Mouse (Mus musculus) intestine, embryonic 15.5 days (tissue): Measurements from ENCODE around the gene Il18. TPM values are rescaled to one million over a fixed set of nuclear protein-coding genes. Genes with fewer than 3 reads are reported as not detected.

Experiments
- ATAC-seq: fragments of 200-750 bp; cut with Nextera tagmentation; 2 replicates; pipeline ENCODE4 v1.8.0; 2017; ENCODE audit warnings: moderate TSS enrichment, moderate library complexity
- H3K27ac ChIP-seq: fragments of 300-500 bp; sonication (generic); 2 replicates; pipeline ENCODE4 v1.5.1; 2015; ENCODE audit warnings: mild to moderate bottlenecking, inconsistent platforms
- H3K27me3 ChIP-seq: fragments of 300-500 bp; sonication (generic); replicated peaks from 2 replicates; pipeline ENCODE4 v1.6.1; 2015; ENCODE audit warnings: inconsistent platforms
- H3K36me3 ChIP-seq: fragments of 300-500 bp; sonication (generic); 2 replicates; pipeline ENCODE4 v1.6.1; 2015; ENCODE audit warnings: inconsistent platforms
- H3K4me1 ChIP-seq: fragments of 300-500 bp; sonication (generic); replicated peaks from 2 replicates; pipeline ENCODE4 v1.6.1; 2015; ENCODE audit warnings: inconsistent platforms
- H3K4me2 ChIP-seq: fragments of 300-500 bp; sonication (generic); replicated peaks from 2 replicates; pipeline ENCODE4 v1.6.1; 2015; ENCODE audit warnings: mild to moderate bottlenecking, inconsistent platforms
- H3K4me3 ChIP-seq: fragments of 300-500 bp; sonication (generic); replicated peaks from 2 replicates; pipeline ENCODE4 v1.5.1; 2015; ENCODE audit warnings: inconsistent platforms
- H3K9ac ChIP-seq: fragments of 300-500 bp; sonication (generic); 2 replicates; pipeline ENCODE4 v1.6.1; 2015; ENCODE audit warnings: inconsistent platforms
- H3K9me3 ChIP-seq: fragments of 300-500 bp; sonication (generic); 2 replicates; pipeline ENCODE4 v1.6.1; 2016; ENCODE audit warnings: inconsistent platforms
- WGBS: fragments of 180-500 bp; shearing (Covaris S2); methylation state at CpG from one replicate; pipeline ENCODE4 v1.1.7; 2015; 5-methylcytosine and 5-hydroxymethylcytosine counted together
- polyA plus RNA-seq: library from polyadenylated mRNA; unstranded; fragments of >200 nt; fragmentation: Nextera tagmentation; extraction: Ambion mirVana; gene quantifications from 2 replicates; pipeline ENCODE4 v1.2.1, GENCODE M21; 2015

The Il18 gene
- polyA plus RNA-seq, 1 experiment from 2014 or later = 18.8 TPM

GRCm38 (mm10) chr9:50530890-50531289 lies 23.7 kb upstream of the Il18 start:
- WGBS = 35% methylated on average over 2 of the region's 2 CpGs
- Histone ChIP-seq H3K4me2 (no peak overlapping the region), H3K9ac (no peak overlapping the region), H3K36me3 (no peaks in the 10 kb centered on the region), H3K9me3 (no peaks in the 10 kb centered on the region), H3K4me3 (no peak overlapping the region), H3K4me1 (peaks cover 12% of the 10 kb centered on the region), H3K27ac (no peak overlapping the region), H3K27me3 (no peaks in the 10 kb centered on the region)
- no peak for ATAC-seq

GRCm38 (mm10) chr9:50533328-50533727 lies 21.3 kb upstream of the Il18 start:
- H3K4me1 ChIP-seq = no peaks in the 10 kb centered on the region
- 0 out of 2 replicates have a peak overlapping the region, but pooled peaks have one; percentile 27 for H3K27ac ChIP-seq
- H3K4me2 ChIP-seq = peak overlapping the region; percentile 2; the same call in 1 of the 2 replicates
- H3K4me3 ChIP-seq = no peak overlapping the region
- no peaks in the 10 kb centered on the region for H3K9me3 ChIP-seq
- H3K27me3 ChIP-seq = no peaks in the 10 kb centered on the region
- 72% methylated on average over 11 of the region's 11 CpGs for whole genome bisulfite sequencing
- no peak overlapping the region for H3K9ac ChIP-seq
- no peak for ATAC-seq
- no peaks in the 10 kb centered on the region for H3K36me3 ChIP-seq

GRCm38 (mm10) chr9:50533791-50534190 lies 20.8 kb upstream of the Il18 start:
- ATAC-seq = no peak
- H3K27ac ChIP-seq = no peak overlapping the region
- 73% methylated on average over 3 of the region's 3 CpGs for WGBS

GRCm38 (mm10) chr9:50535930-50536329 lies 18.7 kb upstream of the Il18 start:
- H3K9me3 ChIP-seq = no peaks in the 10 kb centered on the region
- no peak overlapping the region for H3K4me2 ChIP-seq
- H3K4me1 ChIP-seq = no peaks in the 10 kb centered on the region
- H3K9ac ChIP-seq = no peak overlapping the region
- WGBS = 61% methylated on average over 5 of the region's 5 CpGs
- no peak overlapping the region for H3K4me3 ChIP-seq
- ATAC-seq = peak; percentile 41
- H3K36me3 ChIP-seq = no peaks in the 10 kb centered on the region
- no peak overlapping the region for H3K27ac ChIP-seq
- no peaks in the 10 kb centered on the region for H3K27me3 ChIP-seq

More at GRCm38 (mm10) chr9:50533791-50534190, 20.8 kb upstream of the Il18 start:
- Histone ChIP-seq H3K9ac (no peak overlapping the region), H3K4me2 (0 out of 2 replicates have a peak overlapping the region, but pooled peaks have one; percentile 2), H3K27me3 (no peaks in the 10 kb centered on the region), H3K9me3 (no peaks in the 10 kb centered on the region), H3K4me3 (no peak overlapping the region), H3K36me3 (no peaks in the 10 kb centered on the region), H3K4me1 (no peaks in the 10 kb centered on the region)

- Histone ChIP-seq H3K4me3 (no peak overlapping the region), H3K4me1 (no peaks in the 10 kb centered on the region), H3K9me3 (no peaks in the 10 kb centered on the region), H3K9ac (no peak overlapping the region), H3K27ac (no peak overlapping the region), H3K27me3 (no peaks in the 10 kb centered on the region), H3K36me3 (no peaks in the 10 kb centered on the region), H3K4me2 (no peak overlapping the region)
- 57% methylated on average over 7 of the region's 7 CpGs for WGBS
- peak; percentile 81 for ATAC-seq
Measured at GRCm38 (mm10) chr9:50536603-50537135, 18.0 kb upstream of the Il18 start.

- Histone ChIP-seq H3K4me2 (no peak overlapping the region), H3K27ac (no peak overlapping the region), H3K4me1 (no peaks in the 10 kb centered on the region), H3K36me3 (no peaks in the 10 kb centered on the region), H3K4me3 (no peak overlapping the region), H3K27me3 (no peaks in the 10 kb centered on the region), H3K9me3 (no peaks in the 10 kb centered on the region), H3K9ac (no peak overlapping the region)
- WGBS = 69% methylated on average over 4 of the region's 4 CpGs
- no peak for ATAC-seq
Measured at GRCm38 (mm10) chr9:50537295-50537694, 17.3 kb upstream of the Il18 start.

GRCm38 (mm10) chr9:50540170-50540569 lies 14.5 kb upstream of the Il18 start:
- Histone ChIP-seq H3K4me3 (no peak overlapping the region), H3K4me1 (no peaks in the 10 kb centered on the region), H3K27me3 (no peaks in the 10 kb centered on the region), H3K4me2 (no peak overlapping the region), H3K27ac (no peak overlapping the region), H3K9ac (no peak overlapping the region), H3K36me3 (no peaks in the 10 kb centered on the region), H3K9me3 (no peaks in the 10 kb centered on the region)
- WGBS = 64% methylated on average over 7 of the region's 7 CpGs
- no peak for ATAC-seq

- no peak for ATAC-seq
- no peak overlapping the region for H3K27ac ChIP-seq
- H3K4me1 ChIP-seq = no peaks in the 10 kb centered on the region
- H3K9me3 ChIP-seq = no peaks in the 10 kb centered on the region
- H3K9ac ChIP-seq = no peak overlapping the region
- no peaks in the 10 kb centered on the region for H3K27me3 ChIP-seq
- H3K36me3 ChIP-seq = no peaks in the 10 kb centered on the region
- whole genome bisulfite sequencing = 79% methylated on average over 9 of the region's 9 CpGs
- H3K4me3 ChIP-seq = no peak overlapping the region
- no peak overlapping the region for H3K4me2 ChIP-seq
Measured at GRCm38 (mm10) chr9:50542401-50542800, 12.2 kb upstream of the Il18 start.

- no peak for ATAC-seq
- Histone ChIP-seq H3K9me3 (no peaks in the 10 kb centered on the region), H3K27me3 (no peaks in the 10 kb centered on the region), H3K4me1 (no peaks in the 10 kb centered on the region), H3K4me2 (no peak overlapping the region), H3K36me3 (no peaks in the 10 kb centered on the region), H3K4me3 (no peak overlapping the region), H3K9ac (no peak overlapping the region), H3K27ac (no peak overlapping the region)
- WGBS = 35% methylated on average over 5 of the region's 5 CpGs
Measured at GRCm38 (mm10) chr9:50547859-50548478, 6.7 kb upstream of the Il18 start.

- H3K27me3 ChIP-seq = no peaks in the 10 kb centered on the region
- H3K36me3 ChIP-seq = no peaks in the 10 kb centered on the region
- no peaks in the 10 kb centered on the region for H3K9me3 ChIP-seq
- no peak overlapping the region for H3K4me2 ChIP-seq
- no peaks in the 10 kb centered on the region for H3K4me1 ChIP-seq
- no peak overlapping the region for H3K27ac ChIP-seq
- H3K9ac ChIP-seq = no peak overlapping the region
- no peak for ATAC-seq
- WGBS = 76% methylated on average over 4 of the region's 4 CpGs
- no peak overlapping the region for H3K4me3 ChIP-seq
Measured at GRCm38 (mm10) chr9:50548936-50549335, 5.7 kb upstream of the Il18 start.

GRCm38 (mm10) chr9:50552206-50552605 lies 2.4 kb upstream of the Il18 start:
- no peaks in the 10 kb centered on the region for H3K27me3 ChIP-seq
- no peak for ATAC-seq
- H3K4me3 ChIP-seq = no peak overlapping the region
- H3K9me3 ChIP-seq = no peaks in the 10 kb centered on the region
- no peak overlapping the region for H3K4me2 ChIP-seq
- H3K27ac ChIP-seq = no peak overlapping the region
- H3K36me3 ChIP-seq = no peaks in the 10 kb centered on the region
- no peak overlapping the region for H3K9ac ChIP-seq
- WGBS = 72% methylated on average over 5 of the region's 5 CpGs
- 0 out of 2 replicates have a peak, but pooled peaks cover 2% of the 10 kb centered on the region for H3K4me1 ChIP-seq

GRCm38 (mm10) chr9:50553547-50553946 lies 1.1 kb upstream of the Il18 start:
- ATAC-seq = no peak
- WGBS = 69% methylated on average over 2 of the region's 2 CpGs

GRCm38 (mm10) chr9:50555094-50555446 lies 443 bp downstream of the Il18 start, which contains the start of gene Bco2:
Gene Bco2, minus strand, starts transcription at chr9:50555181.
- Histone ChIP-seq H3K4me3 (peak within 1 kb of the TSS; percentile 7; the same call in 1 of the 2 replicates), H3K27me3 (no peaks in the 10 kb centered on the region), H3K36me3 (no peaks in the 10 kb centered on the region), H3K4me1 (0 out of 2 replicates have a peak, but pooled peaks cover 2% of the 10 kb centered on the region), H3K9me3 (no peaks in the 10 kb centered on the region), H3K9ac (no peak within 1 kb of the TSS), H3K27ac (peak within 1 kb of the TSS; percentile 66), H3K4me2 (peak within 1 kb of the TSS; percentile 49)
- peak; percentile 72 for ATAC-seq
- 40% methylated on average over 2 of the region's 2 CpGs for WGBS

More at GRCm38 (mm10) chr9:50553547-50553946, 1.1 kb upstream of the Il18 start:
- H3K36me3 ChIP-seq = no peaks in the 10 kb centered on the region
- no peak overlapping the region for H3K4me2 ChIP-seq
- H3K4me1 ChIP-seq = 0 out of 2 replicates have a peak, but pooled peaks cover 2% of the 10 kb centered on the region
- H3K27ac ChIP-seq = no peak overlapping the region
- H3K9me3 ChIP-seq = no peaks in the 10 kb centered on the region
- no peak overlapping the region for H3K4me3 ChIP-seq
- no peaks in the 10 kb centered on the region for H3K27me3 ChIP-seq
- H3K9ac ChIP-seq = no peak overlapping the region
